Mouse (Mus musculus) lung, adult 10 weeks (tissue): Measurements from ENCODE around the gene Nos3. TPM values are rescaled to one million over a fixed set of nuclear protein-coding genes. Genes with fewer than 3 reads are reported as not detected.

ENCODE experiments used
- polyA plus RNA-seq: library from polyadenylated mRNA; stranded (reverse); fragments of 350-450 nt; fragmentation: Illumina TruSeq; extraction: RNeasy Lipid Tissue Mini Kit (QIAGEN cat#74804); gene quantifications from one replicate; pipeline ENCODE4 v1.2.3, GENCODE M21; 2014; ENCODE audit warnings: low read depth, low replicate concordance; ENCODE audit not compliant: insufficient read depth

Gene Nos3
- polyA plus RNA-seq: 5.8 TPM

DNA sequence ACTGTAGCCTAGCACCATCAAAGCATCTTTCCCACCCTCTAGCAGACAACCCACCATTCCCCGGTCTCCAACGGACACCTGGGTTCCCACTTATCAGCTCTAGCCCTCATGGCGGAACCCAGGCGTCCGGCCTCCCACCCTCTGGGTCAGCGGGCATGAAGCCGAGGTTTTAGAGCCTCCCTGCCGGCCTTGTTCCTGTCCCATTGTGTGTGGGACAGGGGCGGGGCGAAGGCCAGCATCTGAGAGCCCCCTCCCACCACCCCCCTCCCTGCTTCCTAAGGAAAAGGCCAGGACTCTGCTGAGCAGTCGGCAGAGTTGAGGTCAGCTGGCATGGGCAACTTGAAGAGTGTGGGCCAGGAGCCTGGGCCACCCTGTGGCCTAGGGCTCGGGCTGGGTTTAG lies at the start of gene Nos3:
Gene Nos3, plus strand, starts transcription at position 303 of the 400 bp plus-strand sequence.

DNA sequence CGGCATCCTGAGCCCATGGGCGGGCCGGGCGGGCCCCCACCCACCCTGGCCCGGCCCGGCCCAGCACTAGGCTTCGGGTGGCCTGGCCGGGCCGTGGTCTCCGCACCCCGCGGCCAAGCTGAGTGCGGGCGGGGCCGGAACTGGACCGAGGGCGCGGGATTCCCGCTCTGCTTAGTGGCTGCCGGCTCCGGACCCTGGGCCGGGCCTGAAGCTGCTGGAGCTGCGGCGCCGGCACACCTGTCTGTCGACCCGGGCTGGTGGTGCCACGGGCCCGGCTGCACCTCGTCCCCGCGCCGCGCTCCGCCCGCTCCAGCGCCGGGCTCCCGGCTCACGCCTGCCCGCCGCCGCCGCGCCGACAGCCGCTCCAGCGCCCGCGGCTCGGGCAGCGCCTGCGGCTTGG lies 13.3 kb upstream of the Nos3 start, which contains the start of gene Kcnh2:
Gene Kcnh2, minus strand, starts transcription at position 327 of the 400 bp plus-strand sequence.

DNA sequence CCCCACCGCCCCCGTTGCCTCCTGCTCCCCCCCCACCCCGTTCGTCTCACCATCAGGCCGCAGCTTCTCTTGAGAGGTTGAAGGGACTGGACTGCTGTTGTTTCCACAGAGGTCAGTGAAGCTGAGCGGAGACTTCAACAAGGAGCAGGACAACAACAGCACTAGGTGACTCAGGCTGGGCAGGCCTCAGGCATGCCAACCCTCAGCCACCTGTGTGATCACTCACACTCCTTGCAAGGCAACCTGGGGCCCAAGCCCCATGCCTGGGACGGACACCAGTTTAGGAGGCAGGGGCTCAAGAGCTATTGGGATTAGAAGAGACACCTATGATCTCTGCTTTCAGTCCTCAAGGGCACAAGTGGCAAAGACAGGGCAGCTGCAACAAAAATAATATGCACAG lies 27.3 kb downstream of the Nos3 start, which contains the start of gene Atg9b:
Gene Atg9b, minus strand, starts transcription at position 280 of the 400 bp plus-strand sequence.

DNA sequence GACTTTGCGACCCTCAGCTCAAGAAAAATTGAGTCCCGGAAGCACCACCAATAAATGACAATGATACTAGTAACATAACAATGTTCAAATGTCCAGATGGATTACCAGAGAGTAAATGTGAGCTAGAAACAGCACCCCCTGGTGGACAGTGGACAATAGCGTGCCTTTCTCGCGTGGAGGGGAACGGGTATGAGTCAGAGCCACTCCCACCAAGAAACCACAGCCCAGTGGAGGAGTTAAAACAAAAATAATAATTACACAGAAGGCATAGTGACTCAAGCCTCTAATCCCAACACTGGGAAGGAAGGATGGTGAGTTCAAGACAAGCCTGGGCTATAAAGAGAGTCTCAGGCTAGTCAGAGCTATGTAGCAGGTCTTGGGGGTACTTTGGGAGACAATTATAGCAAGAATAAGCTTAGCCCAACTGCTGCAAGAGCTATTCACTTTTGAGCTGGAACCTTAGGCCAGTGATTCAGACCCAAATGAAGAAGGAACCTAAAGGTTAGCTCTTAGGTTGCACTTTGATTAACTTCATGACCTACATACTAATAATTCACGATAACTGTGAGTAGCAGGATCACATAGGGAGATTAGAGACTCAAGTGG lies 28.9 kb downstream of the Nos3 start, which contains the start of gene Abcb8:
Gene Abcb8, plus strand, starts transcription at position 272 of the 606 bp plus-strand sequence.

DNA sequence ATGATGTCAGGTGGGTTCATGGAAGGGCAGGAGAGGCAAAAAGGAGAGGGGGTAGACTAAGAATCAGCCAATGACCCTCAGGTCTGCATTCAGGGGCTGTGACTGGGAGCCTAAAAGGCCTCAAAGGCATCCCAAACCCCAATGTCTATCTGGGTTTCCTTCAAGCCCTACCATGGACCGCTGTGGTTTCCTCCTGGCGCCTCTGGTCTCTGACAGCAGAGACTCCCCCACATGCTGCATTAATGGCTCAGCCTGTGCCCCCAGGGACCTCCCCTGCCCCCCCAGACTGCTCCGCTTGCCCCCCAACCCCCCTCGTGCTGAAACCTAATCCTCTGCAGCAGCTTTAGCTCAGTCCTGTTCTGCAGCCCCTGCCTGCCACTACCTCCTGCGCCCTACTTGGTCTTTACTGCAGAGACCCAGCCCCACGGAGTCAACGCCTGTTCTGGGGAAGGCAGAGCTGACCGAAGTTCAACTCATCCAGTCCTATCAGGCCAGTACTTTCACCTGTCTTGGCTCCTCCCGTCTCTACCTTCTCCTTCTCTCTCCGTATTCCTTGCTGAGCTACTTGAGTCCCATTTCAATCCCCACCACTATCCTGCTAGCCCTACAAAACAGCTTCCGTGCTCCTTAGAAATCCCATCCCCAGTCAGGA lies 48.6 kb downstream of the Nos3 start, which contains the start of gene Asic3:
Gene Asic3, plus strand, starts transcription at position 351 of the 652 bp plus-strand sequence.

DNA sequence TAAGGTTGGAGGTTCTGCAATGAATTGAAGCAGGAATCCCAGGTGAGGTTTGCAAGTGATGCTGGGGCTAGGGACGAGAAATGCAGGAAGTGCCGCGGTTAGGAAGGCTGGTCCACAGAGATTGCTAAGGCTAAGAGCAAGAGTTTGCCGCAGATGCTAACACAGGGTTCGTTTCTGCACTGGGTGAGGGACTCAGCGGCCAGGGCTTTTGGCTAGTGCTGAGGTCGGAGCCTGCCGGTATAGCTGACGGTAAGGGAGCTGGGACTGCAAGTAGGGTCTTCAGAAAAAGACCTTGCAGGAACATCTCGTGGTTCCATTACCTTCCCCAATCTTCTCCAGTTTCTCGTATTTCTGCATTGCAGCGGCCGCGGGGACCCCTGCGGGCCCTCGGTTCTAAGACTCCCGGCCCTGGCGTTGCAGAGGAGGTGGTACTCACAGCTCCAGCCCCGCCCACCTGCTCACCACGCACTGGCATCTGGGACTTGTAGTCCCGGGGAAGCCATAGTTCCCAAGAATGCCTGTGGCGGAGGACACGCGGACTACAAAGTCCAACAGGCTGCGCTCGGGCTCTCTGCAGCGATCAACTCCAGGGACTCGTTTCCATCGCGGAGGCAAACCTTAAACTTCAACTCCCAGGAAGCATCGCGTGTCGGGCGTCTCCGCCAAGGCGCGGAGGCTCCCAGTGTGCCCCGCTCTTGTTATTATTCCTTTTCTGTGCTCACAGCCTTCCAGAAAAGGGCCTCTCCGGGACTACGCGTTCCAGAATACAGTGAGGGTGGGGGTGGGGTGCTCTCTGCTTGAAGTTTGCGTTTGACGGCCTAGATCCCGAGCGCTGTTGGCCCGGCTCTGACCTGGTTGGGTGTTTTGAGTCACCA lies 58.8 kb downstream of the Nos3 start, which contains the start of the genes Cdk5 and Slc4a2:
Gene Cdk5, minus strand, starts transcription at position 402 of the 875 bp plus-strand sequence.
Gene Slc4a2, plus strand, starts transcription at position 709 of the 875 bp plus-strand sequence.

Other genes starting within 250 kb of the Nos3 start
- 3.5 TPM for gene Nupl2, start 199.8 kb upstream of the Nos3 start, polyA plus RNA-seq
- gene Kcnh2, start 13.2 kb upstream of the Nos3 start, polyA plus RNA-seq: 6.5 TPM
- 0.32 TPM for gene Atg9b, start 27.3 kb downstream of the Nos3 start, polyA plus RNA-seq
- gene Abcb8, start 28.9 kb downstream of the Nos3 start, polyA plus RNA-seq: 12.1 TPM
- gene Asic3, start 48.6 kb downstream of the Nos3 start, polyA plus RNA-seq: not detected
- gene Cdk5, start 58.7 kb downstream of the Nos3 start, polyA plus RNA-seq: 23.5 TPM
- gene Slc4a2, start 59.0 kb downstream of the Nos3 start, polyA plus RNA-seq: 23.9 TPM
- 37.4 TPM for gene Fastk, start 80.5 kb downstream of the Nos3 start, polyA plus RNA-seq
- 15.2 TPM for gene Tmub1, start 83.0 kb downstream of the Nos3 start, polyA plus RNA-seq
- gene Agap3, start 87.4 kb downstream of the Nos3 start, polyA plus RNA-seq: 57.4 TPM
- gene Gbx1, start 162.4 kb downstream of the Nos3 start, polyA plus RNA-seq: 0.07 TPM
- 0.51 TPM for gene Asb10, start 176.2 kb downstream of the Nos3 start, polyA plus RNA-seq
- gene 4931409K22Rik, start 192.0 kb downstream of the Nos3 start, polyA plus RNA-seq: not detected
- gene Abcf2, start 212.7 kb downstream of the Nos3 start, polyA plus RNA-seq: 28.4 TPM
- gene Chpf2, start 221.9 kb downstream of the Nos3 start, polyA plus RNA-seq: 12.6 TPM